Mouse (Mus musculus): ENCODE results near the gene Pard3b. TPM values are rescaled to one million over a fixed set of nuclear protein-coding genes. Genes with fewer than 3 reads are reported as not detected.

Gene Pard3b
- 1 to 10 TPM in 1 of 2 experiments, under 1 TPM in 1; 0.68 to 1.7 TPM for total RNA-seq (2023)

GRCm38 (mm10) chr1:61638347-61639111 lies at the start of gene Pard3b:
TSS of gene Pard3b (plus strand) at chr1:61638824.

